Mouse (Mus musculus): ENCODE data around the gene Nup107. TPM values are rescaled to one million over a fixed set of nuclear protein-coding genes. Genes with fewer than 3 reads are reported as not detected.

The Nup107 gene
- polyA plus RNA-seq, 1 experiment from 2014 or later: 77.5 TPM

- 87% methylated on average over 14 of the region's 14 CpGs for WGBS
These were observed 59.4 kb downstream of the Nup107 start for GRCm38 (mm10) chr10:117732962-117733592.

GRCm38 (mm10) chr10:117732184-117732583 is 60.3 kb downstream of the Nup107 start:
- 91% methylated on average over 5 of the region's 5 CpGs for WGBS
- H3K27ac ChIP-seq (ENCODE audit: low read depth, low read length): no peak overlapping the region
- H3K4me2 ChIP-seq (replicated peaks; ENCODE audit: low read depth, low read length): no peak overlapping the region
- no peak for ATAC-seq (ENCODE audit: low FRiP score, low TSS enrichment)
- H3K27me3 ChIP-seq (ENCODE audit: control insufficient read depth, insufficient read depth, low read length): no peaks in the 10 kb centered on the region
- H3K4me3 ChIP-seq (ENCODE audit: low read length): no peak overlapping the region
- H3K9ac ChIP-seq (ENCODE audit: low read depth, low read length): no peak overlapping the region
- H3K9me3 ChIP-seq (ENCODE audit: control insufficient read depth, low read length): no peaks in the 10 kb centered on the region
- H3K36me3 ChIP-seq (ENCODE audit: control insufficient read depth, insufficient read depth, low read length): peaks cover 8% of the 10 kb centered on the region; the same call in 1 of the 2 replicates
- H3K4me1 ChIP-seq (ENCODE audit: control insufficient read depth, insufficient read depth, low read length): no peaks in the 10 kb centered on the region

More at GRCm38 (mm10) chr10:117732962-117733592, 59.4 kb downstream of the Nup107 start:
- no peak overlapping the region for H3K27ac ChIP-seq (ENCODE audit: low read depth, low read length)
- H3K4me2 ChIP-seq (replicated peaks; ENCODE audit: low read depth, low read length): no peak overlapping the region
- H3K27me3 ChIP-seq (ENCODE audit: control insufficient read depth, insufficient read depth, low read length): no peaks in the 10 kb centered on the region
- H3K4me3 ChIP-seq (ENCODE audit: low read length): no peak overlapping the region
- no peak overlapping the region for H3K9ac ChIP-seq (ENCODE audit: low read depth, low read length)
- H3K36me3 ChIP-seq (ENCODE audit: control insufficient read depth, insufficient read depth, low read length): peaks cover 9% of the 10 kb centered on the region; the same call in 1 of the 2 replicates
- H3K4me1 ChIP-seq (ENCODE audit: control insufficient read depth, insufficient read depth, low read length): no peaks in the 10 kb centered on the region
- no peak for ATAC-seq (ENCODE audit: low FRiP score, low TSS enrichment)
- no peaks in the 10 kb centered on the region for H3K9me3 ChIP-seq (ENCODE audit: control insufficient read depth, low read length)

- no peak overlapping the region for H3K9ac ChIP-seq (ENCODE audit: low read depth, low read length)
- no peaks in the 10 kb centered on the region for H3K27me3 ChIP-seq (ENCODE audit: control insufficient read depth, insufficient read depth, low read length)
- no peaks in the 10 kb centered on the region for H3K4me1 ChIP-seq (ENCODE audit: control insufficient read depth, insufficient read depth, low read length)
- no peaks in the 10 kb centered on the region for H3K9me3 ChIP-seq (ENCODE audit: control insufficient read depth, low read length)
- ATAC-seq (ENCODE audit: low FRiP score, low TSS enrichment): no peak
- 52% methylated on average over 14 of the region's 15 CpGs for WGBS
- H3K27ac ChIP-seq (ENCODE audit: low read depth, low read length): no peak overlapping the region
- no peak overlapping the region for H3K4me2 ChIP-seq (replicated peaks; ENCODE audit: low read depth, low read length)
- no peak overlapping the region for H3K4me3 ChIP-seq (ENCODE audit: low read length)
- H3K36me3 ChIP-seq (ENCODE audit: control insufficient read depth, insufficient read depth, low read length): peaks cover 6% of the 10 kb centered on the region; the same call in 1 of the 2 replicates
These were observed 61.0 kb downstream of the Nup107 start for GRCm38 (mm10) chr10:117731244-117732101.

GRCm38 (mm10) chr10:117730637-117731203 is 61.8 kb downstream of the Nup107 start:
- H3K9me3 ChIP-seq (ENCODE audit: control insufficient read depth, low read length): no peaks in the 10 kb centered on the region
- no peak overlapping the region for H3K4me3 ChIP-seq (ENCODE audit: low read length)

GRCm38 (mm10) chr10:117730140-117730539 is 62.4 kb downstream of the Nup107 start:
- no peaks in the 10 kb centered on the region for H3K9me3 ChIP-seq (ENCODE audit: control insufficient read depth, low read length)
- H3K4me3 ChIP-seq (ENCODE audit: low read length): no peak overlapping the region
- 93% methylated on average over 7 of the region's 7 CpGs for WGBS
- no peak overlapping the region for H3K4me2 ChIP-seq (replicated peaks; ENCODE audit: low read depth, low read length)
- no peak overlapping the region for H3K9ac ChIP-seq (ENCODE audit: low read depth, low read length)
- H3K27ac ChIP-seq (ENCODE audit: low read depth, low read length): no peak overlapping the region
- H3K4me1 ChIP-seq (ENCODE audit: control insufficient read depth, insufficient read depth, low read length): no peaks in the 10 kb centered on the region
- no peaks in the 10 kb centered on the region for H3K36me3 ChIP-seq (ENCODE audit: control insufficient read depth, insufficient read depth, low read length)
- H3K27me3 ChIP-seq (ENCODE audit: control insufficient read depth, insufficient read depth, low read length): no peaks in the 10 kb centered on the region
- no peak for ATAC-seq (ENCODE audit: low FRiP score, low TSS enrichment)

More at GRCm38 (mm10) chr10:117730637-117731203, 61.8 kb downstream of the Nup107 start:
- WGBS: 92% methylated on average over 12 of the region's 12 CpGs
- H3K27me3 ChIP-seq (ENCODE audit: control insufficient read depth, insufficient read depth, low read length): no peaks in the 10 kb centered on the region
- no peak overlapping the region for H3K9ac ChIP-seq (ENCODE audit: low read depth, low read length)
- no peaks in the 10 kb centered on the region for H3K4me1 ChIP-seq (ENCODE audit: control insufficient read depth, insufficient read depth, low read length)
- no peak overlapping the region for H3K4me2 ChIP-seq (replicated peaks; ENCODE audit: low read depth, low read length)
- no peaks in the 10 kb centered on the region for H3K36me3 ChIP-seq (ENCODE audit: control insufficient read depth, insufficient read depth, low read length)
- no peak for ATAC-seq (ENCODE audit: low FRiP score, low TSS enrichment)
- no peak overlapping the region for H3K27ac ChIP-seq (ENCODE audit: low read depth, low read length)

GRCm38 (mm10) chr10:117729139-117729814 is 63.2 kb downstream of the Nup107 start:
- no peaks in the 10 kb centered on the region for H3K36me3 ChIP-seq (ENCODE audit: control insufficient read depth, insufficient read depth, low read length)
- no peak overlapping the region for H3K27ac ChIP-seq (ENCODE audit: low read depth, low read length)
- no peaks in the 10 kb centered on the region for H3K4me1 ChIP-seq (ENCODE audit: control insufficient read depth, insufficient read depth, low read length)
- no peak overlapping the region for H3K4me2 ChIP-seq (replicated peaks; ENCODE audit: low read depth, low read length)
- no peak for ATAC-seq (ENCODE audit: low FRiP score, low TSS enrichment)
- no peaks in the 10 kb centered on the region for H3K27me3 ChIP-seq (ENCODE audit: control insufficient read depth, insufficient read depth, low read length)
- H3K9ac ChIP-seq (ENCODE audit: low read depth, low read length): no peak overlapping the region
- no peaks in the 10 kb centered on the region for H3K9me3 ChIP-seq (ENCODE audit: control insufficient read depth, low read length)
- whole genome bisulfite sequencing: 73% methylated on average over 11 of the region's 11 CpGs
- no peak overlapping the region for H3K4me3 ChIP-seq (ENCODE audit: low read length)

- WGBS: 73% methylated on average over 5 of the region's 5 CpGs
- ATAC-seq (ENCODE audit: low FRiP score, low TSS enrichment): no peak
- H3K27ac ChIP-seq (ENCODE audit: low read depth, low read length): no peak overlapping the region
- H3K27me3 ChIP-seq (ENCODE audit: control insufficient read depth, insufficient read depth, low read length): no peaks in the 10 kb centered on the region
- H3K4me3 ChIP-seq (ENCODE audit: low read length): no peak overlapping the region
- no peak overlapping the region for H3K9ac ChIP-seq (ENCODE audit: low read depth, low read length)
- no peaks in the 10 kb centered on the region for H3K4me1 ChIP-seq (ENCODE audit: control insufficient read depth, insufficient read depth, low read length)
- H3K9me3 ChIP-seq (ENCODE audit: control insufficient read depth, low read length): no peaks in the 10 kb centered on the region
- no peaks in the 10 kb centered on the region for H3K36me3 ChIP-seq (ENCODE audit: control insufficient read depth, insufficient read depth, low read length)
- no peak overlapping the region for H3K4me2 ChIP-seq (replicated peaks; ENCODE audit: low read depth, low read length)
These were observed 63.9 kb downstream of the Nup107 start for GRCm38 (mm10) chr10:117728574-117728973.

- H3K27ac ChIP-seq (ENCODE audit: low read depth, low read length): no peak overlapping the region
- WGBS: 84% methylated on average over 9 of the region's 9 CpGs
- H3K4me1 ChIP-seq (ENCODE audit: control insufficient read depth, insufficient read depth, low read length): no peaks in the 10 kb centered on the region
- no peaks in the 10 kb centered on the region for H3K9me3 ChIP-seq (ENCODE audit: control insufficient read depth, low read length)
- H3K9ac ChIP-seq (ENCODE audit: low read depth, low read length): no peak overlapping the region
- no peak for ATAC-seq (ENCODE audit: low FRiP score, low TSS enrichment)
- H3K4me2 ChIP-seq (replicated peaks; ENCODE audit: low read depth, low read length): no peak overlapping the region
- no peak overlapping the region for H3K4me3 ChIP-seq (ENCODE audit: low read length)
- H3K36me3 ChIP-seq (ENCODE audit: control insufficient read depth, insufficient read depth, low read length): no peaks in the 10 kb centered on the region
- no peaks in the 10 kb centered on the region for H3K27me3 ChIP-seq (ENCODE audit: control insufficient read depth, insufficient read depth, low read length)
These were observed 64.9 kb downstream of the Nup107 start for GRCm38 (mm10) chr10:117727518-117728110.
